Mouse (Mus musculus): Measurements from ENCODE around the gene Fam71e2.

DNA sequence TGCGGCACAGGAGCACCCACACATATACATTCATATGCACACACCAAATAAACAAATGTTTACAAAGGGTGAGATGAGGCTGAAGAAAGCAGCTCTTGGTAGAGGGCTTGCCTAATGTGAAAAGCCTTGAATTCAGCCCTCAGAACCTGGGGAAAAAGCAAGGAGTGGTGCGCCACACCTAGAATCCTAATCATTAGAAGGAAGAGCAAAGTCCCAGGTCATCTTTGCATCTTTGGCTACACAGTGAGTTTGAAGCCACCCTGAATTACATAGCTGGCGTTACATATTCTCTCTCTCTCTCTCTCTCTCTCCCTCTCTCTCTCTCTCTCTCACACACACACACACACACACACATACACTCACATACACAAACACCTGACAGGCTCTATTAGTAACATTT lies 51.8 kb downstream of the Fam71e2 start:
- TF ChIP-seq CTCF (IDR thresholded peaks at IDR 0.05; ENCODE audit: low read depth) (no peak), EP300 (optimal IDR thresholded peaks at IDR 0.05) (no peak)
